Mouse (Mus musculus) ovary, postnatal 10 days (tissue): ENCODE data around the gene Rplp1.

Experiments used
- DNase-seq: peaks from one replicate; pipeline ENCODE4 v3.0.0; 2022; ENCODE audit warnings: low spot score

The Rplp1 gene

GRCm38 (mm10) chr9:61914203-61914916, at the start of gene Rplp1:
Gene Rplp1 (minus strand): TSS chr9:61914542.
- peak; percentile 92 for DNase-seq

- no peak for DNase-seq
These were observed 49.0 kb upstream of the Rplp1 start for GRCm38 (mm10) chr9:61963356-61963755.

- no peak for DNase-seq
These were observed 46.8 kb upstream of the Rplp1 start for GRCm38 (mm10) chr9:61961181-61961580.

- DNase-seq, result no peak
These were observed 46.4 kb upstream of the Rplp1 start for GRCm38 (mm10) chr9:61960753-61961152.

- DNase-seq, result no peak
These were observed 45.7 kb upstream of the Rplp1 start for GRCm38 (mm10) chr9:61959921-61960569.

GRCm38 (mm10) chr9:61954707-61955106, 40.4 kb upstream of the Rplp1 start:
- no peak for DNase-seq

GRCm38 (mm10) chr9:61952241-61952640, 37.9 kb upstream of the Rplp1 start:
- no peak for DNase-seq

GRCm38 (mm10) chr9:61947402-61948346, 33.3 kb upstream of the Rplp1 start:
- DNase-seq, result no peak

- peak; percentile 96 for DNase-seq
These were observed 32.5 kb upstream of the Rplp1 start, which contains the start of gene Kif23 for GRCm38 (mm10) chr9:61946623-61947401. Gene Kif23 (minus strand): TSS chr9:61946774.

GRCm38 (mm10) chr9:61945973-61946611, 31.8 kb upstream of the Rplp1 start:
- DNase-seq, result no peak

GRCm38 (mm10) chr9:61941054-61941453, 26.7 kb upstream of the Rplp1 start:
- no peak for DNase-seq

GRCm38 (mm10) chr9:61933333-61933732, 19.0 kb upstream of the Rplp1 start:
- DNase-seq, result no peak

- DNase-seq, result no peak
These were observed 17.7 kb upstream of the Rplp1 start for GRCm38 (mm10) chr9:61932009-61932408.

- no peak for DNase-seq
These were observed 10.8 kb upstream of the Rplp1 start for GRCm38 (mm10) chr9:61925086-61925660.

GRCm38 (mm10) chr9:61920331-61920730, 6.0 kb upstream of the Rplp1 start:
- DNase-seq, result no peak

- no peak for DNase-seq
These were observed 5.1 kb upstream of the Rplp1 start for GRCm38 (mm10) chr9:61919464-61919863.

- no peak for DNase-seq
These were observed 3.1 kb upstream of the Rplp1 start for GRCm38 (mm10) chr9:61917436-61917835.

GRCm38 (mm10) chr9:61916986-61917385, 2.6 kb upstream of the Rplp1 start:
- no peak for DNase-seq

GRCm38 (mm10) chr9:61915393-61916005, 1.2 kb upstream of the Rplp1 start:
- no peak for DNase-seq

- no peak for DNase-seq
These were observed 567 bp upstream of the Rplp1 start for GRCm38 (mm10) chr9:61914917-61915300.
